Mouse (Mus musculus) heart, postnatal 0 days (tissue): ENCODE results near the gene Igf1r. TPM values are rescaled to one million over a fixed set of nuclear protein-coding genes. Genes with fewer than 3 reads are reported as not detected.
A peak's percentile ranks its signal among the peaks of the same experiment; 100 is the strongest.

ENCODE experiments used
- ATAC-seq: fragments of 200-750 bp; cut with Nextera tagmentation; 2 replicates; pipeline ENCODE4 v1.8.0; 2017; ENCODE audit warnings: low read depth, moderate number of reproducible peaks, moderate library complexity; ENCODE audit not compliant: insufficient read depth
- DNase-seq: peaks from one replicate; pipeline ENCODE4 v3.0.0-alpha.2; 2016; ENCODE audit warnings: low spot score
- H3K27ac ChIP-seq: fragments of 300-500 bp; sonication (generic); 2 replicates; pipeline ENCODE4 v1.5.1; 2014; ENCODE audit warnings: low read depth, mild to moderate bottlenecking
- H3K27me3 ChIP-seq: fragments of 300-500 bp; sonication (generic); 2 replicates; pipeline ENCODE4 v1.6.1; 2014; ENCODE audit warnings: low read length, mixed read lengths; ENCODE audit not compliant: control insufficient read depth, insufficient read depth
- H3K36me3 ChIP-seq: fragments of 300-500 bp; sonication (generic); replicated peaks from 2 replicates; pipeline ENCODE4 v1.6.1; 2014; ENCODE audit warnings: low read length, mixed read lengths; ENCODE audit not compliant: control insufficient read depth, insufficient read depth
- H3K4me1 ChIP-seq: fragments of 300-500 bp; sonication (generic); 2 replicates; pipeline ENCODE4 v1.6.1; 2014; ENCODE audit warnings: antibody characterized with exemption; ENCODE audit not compliant: control insufficient read depth, insufficient read depth
- H3K4me2 ChIP-seq: fragments of 300-500 bp; sonication (generic); 2 replicates; pipeline ENCODE4 v1.6.1; 2014; ENCODE audit warnings: low read depth, mild to moderate bottlenecking, low read length, moderate library complexity
- H3K4me3 ChIP-seq: fragments of 300-500 bp; sonication (generic); 2 replicates; pipeline ENCODE4 v1.5.1; 2014; ENCODE audit warnings: low read depth, low read length
- H3K9ac ChIP-seq: fragments of 300-500 bp; sonication (generic); replicated peaks from 2 replicates; pipeline ENCODE4 v1.6.1; 2014; ENCODE audit warnings: low read depth, low read length, mixed read lengths
- H3K9me3 ChIP-seq: fragments of 300-500 bp; sonication (generic); replicated peaks from 2 replicates; pipeline ENCODE4 v1.6.1; 2016; ENCODE audit warnings: low read length; ENCODE audit not compliant: control insufficient read depth
- CTCF ChIP-seq: IDR thresholded peaks from 2 replicates; pipeline ENCODE4 v1.5.1; 2016; ENCODE audit warnings: antibody characterized with exemption, control low read depth, low read depth
- EP300 ChIP-seq: IDR thresholded peaks from 2 replicates; pipeline ENCODE4 v1.6.1; 2016; ENCODE audit warnings: antibody characterized with exemption, low read depth
- WGBS: fragments of 180-500 bp; shearing (Covaris S2); extraction: QIAGEN DNeasy Blood & Tissue Kit; methylation state at CpG from one replicate; pipeline ENCODE4 v1.1.7; 2014; 5-methylcytosine and 5-hydroxymethylcytosine counted together
- polyA plus RNA-seq: library from polyadenylated mRNA; unstranded; fragments of >200 nt; fragmentation: Nextera tagmentation; extraction: Ambion mirVana; gene quantifications from 2 replicates; pipeline ENCODE4 v1.2.1, GENCODE M21; 2015
- total RNA-seq: library from RNA; depleted of rRNA; stranded (reverse); fragments of >200 nt; gene quantifications from 2 replicates; pipeline ENCODE4 v1.2.3, GENCODE M21; 2014; ENCODE audit warnings: low replicate concordance

The Igf1r gene
- total and polyA plus RNA-seq, 2 experiments from 2014 or later = 8.8 to 41.8 TPM

DNA sequence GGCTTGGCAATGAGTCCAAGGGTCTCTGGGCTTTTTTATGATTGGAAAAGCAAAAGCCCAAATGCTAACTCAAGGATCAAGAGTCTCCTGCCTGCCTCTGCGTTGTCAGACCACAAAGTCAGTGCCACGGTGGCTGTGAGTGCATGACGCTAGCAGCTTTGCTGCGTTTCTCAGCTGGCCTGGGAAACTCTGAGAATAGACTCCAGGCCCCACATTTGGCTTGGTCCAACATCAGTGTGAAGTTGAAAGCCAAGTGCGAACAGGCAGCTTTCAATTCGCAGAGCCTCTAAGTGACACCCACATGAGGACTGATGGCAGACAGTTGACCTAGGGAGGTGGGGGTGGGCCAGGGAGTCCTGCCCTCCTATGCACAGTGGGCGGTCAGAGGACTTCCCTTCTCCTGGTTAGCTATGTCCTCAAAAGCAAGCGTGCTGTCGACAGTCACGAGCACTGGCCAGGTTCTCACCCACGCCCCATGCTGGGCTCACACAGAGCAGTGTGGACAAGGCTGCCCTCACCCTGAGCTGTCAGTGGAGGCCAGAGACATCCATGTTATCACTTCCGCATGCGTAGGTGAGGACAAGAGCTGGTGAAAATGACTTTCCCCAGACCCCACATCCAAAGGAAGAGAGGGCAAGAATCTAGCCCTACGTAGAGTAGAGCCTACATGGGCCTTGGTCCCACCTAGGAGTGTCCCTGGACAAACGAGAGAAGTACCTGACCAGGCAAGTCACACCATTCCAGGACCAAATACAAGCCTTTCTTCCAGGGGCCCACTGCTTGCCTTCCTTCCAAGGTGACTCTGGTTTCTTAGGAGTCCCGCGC, 305.9 kb downstream of the Igf1r start:
- Histone ChIP-seq H3K27ac (peak overlapping the region; percentile 23), H3K36me3 (no peaks in the 10 kb centered on the region), H3K4me3 (no peak overlapping the region), H3K27me3 (no peaks in the 10 kb centered on the region), H3K4me2 (no peak overlapping the region; the same call in 1 of the 2 replicates), H3K4me1 (peaks cover 21% of the 10 kb centered on the region), H3K9me3 (no peaks in the 10 kb centered on the region), H3K9ac (no peak overlapping the region)
- TF ChIP-seq EP300 (no peak), CTCF (no peak)
- 34% methylated on average over 17 of the region's 17 CpGs for WGBS
- ATAC-seq (peak; percentile 91), DNase-seq (peak; percentile 68)

DNA sequence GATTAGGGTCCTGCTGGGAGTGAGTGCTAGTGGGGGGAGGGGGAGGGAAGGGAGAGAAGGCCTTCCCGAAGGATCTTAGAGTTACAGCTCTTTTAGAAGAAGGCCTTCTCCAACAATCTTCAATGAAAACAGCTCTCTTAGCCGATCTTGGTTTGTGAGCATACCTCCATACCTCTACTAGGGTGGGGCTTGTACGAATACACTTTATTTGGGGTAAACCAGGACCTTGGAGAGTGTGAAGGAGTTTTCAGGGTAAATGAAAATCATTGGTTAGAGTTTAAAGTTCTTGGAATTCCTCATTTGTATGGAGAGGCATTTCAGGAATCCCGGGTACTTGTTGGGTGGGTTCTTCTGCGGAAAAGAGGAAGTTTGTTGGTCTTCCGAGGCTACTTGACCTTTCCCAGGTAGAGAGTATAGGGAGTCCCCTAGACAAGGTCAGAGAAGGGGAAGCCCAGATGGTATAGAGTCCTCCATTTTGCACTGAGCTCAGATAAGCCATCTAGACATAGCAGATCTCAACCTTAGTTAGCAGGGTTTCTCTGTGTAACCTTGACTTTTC, 307.0 kb downstream of the Igf1r start:
- Histone ChIP-seq H3K9ac (no peak overlapping the region), H3K27ac (no peak overlapping the region), H3K9me3 (no peaks in the 10 kb centered on the region), H3K4me3 (no peak overlapping the region), H3K36me3 (no peaks in the 10 kb centered on the region), H3K4me1 (peaks cover 31% of the 10 kb centered on the region), H3K27me3 (no peaks in the 10 kb centered on the region), H3K4me2 (no peak overlapping the region)
- ATAC-seq = no peak
- no peak for DNase-seq
- WGBS = 63% methylated on average over 6 of the region's 6 CpGs
- TF ChIP-seq EP300 = no peak
- no peak for TF ChIP-seq CTCF

DNA sequence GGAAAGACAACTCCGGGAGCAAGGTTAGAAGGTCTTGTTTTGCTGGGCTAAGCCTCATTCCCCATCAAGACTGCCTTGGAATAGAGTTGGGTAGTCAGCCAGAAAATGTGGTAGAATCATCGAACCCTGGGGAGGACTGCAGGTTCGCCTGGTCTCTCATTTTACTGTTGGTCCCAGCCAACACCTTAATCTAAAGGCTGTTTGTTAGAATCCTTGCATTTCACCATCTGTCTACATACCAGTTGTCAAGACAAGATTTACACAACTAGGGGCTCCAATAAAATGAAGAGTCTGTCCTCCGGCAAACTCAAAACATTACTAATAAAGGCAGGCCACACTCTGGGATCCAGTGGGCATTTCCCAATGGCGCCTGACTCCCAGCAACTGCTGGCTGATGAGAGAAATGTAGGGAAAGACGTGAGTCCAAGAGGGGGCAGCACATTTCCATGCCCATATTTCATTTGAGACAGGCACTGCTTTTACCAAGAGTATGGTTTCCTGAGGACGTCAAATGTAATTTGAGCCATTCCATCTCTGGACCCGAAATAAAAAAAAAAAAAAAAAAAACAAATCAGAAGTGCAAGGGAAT, 310.1 kb downstream of the Igf1r start:
- Histone ChIP-seq H3K9me3 (no peaks in the 10 kb centered on the region), H3K9ac (no peak overlapping the region), H3K4me3 (no peak overlapping the region), H3K4me1 (peaks cover 27% of the 10 kb centered on the region), H3K27ac (no peak overlapping the region), H3K36me3 (no peaks in the 10 kb centered on the region), H3K27me3 (no peaks in the 10 kb centered on the region), H3K4me2 (no peak overlapping the region)
- no peak for TF ChIP-seq CTCF
- TF ChIP-seq EP300 = no peak
- no peak for DNase-seq
- ATAC-seq = no peak
- 71% methylated on average over 8 of the region's 8 CpGs for WGBS

DNA sequence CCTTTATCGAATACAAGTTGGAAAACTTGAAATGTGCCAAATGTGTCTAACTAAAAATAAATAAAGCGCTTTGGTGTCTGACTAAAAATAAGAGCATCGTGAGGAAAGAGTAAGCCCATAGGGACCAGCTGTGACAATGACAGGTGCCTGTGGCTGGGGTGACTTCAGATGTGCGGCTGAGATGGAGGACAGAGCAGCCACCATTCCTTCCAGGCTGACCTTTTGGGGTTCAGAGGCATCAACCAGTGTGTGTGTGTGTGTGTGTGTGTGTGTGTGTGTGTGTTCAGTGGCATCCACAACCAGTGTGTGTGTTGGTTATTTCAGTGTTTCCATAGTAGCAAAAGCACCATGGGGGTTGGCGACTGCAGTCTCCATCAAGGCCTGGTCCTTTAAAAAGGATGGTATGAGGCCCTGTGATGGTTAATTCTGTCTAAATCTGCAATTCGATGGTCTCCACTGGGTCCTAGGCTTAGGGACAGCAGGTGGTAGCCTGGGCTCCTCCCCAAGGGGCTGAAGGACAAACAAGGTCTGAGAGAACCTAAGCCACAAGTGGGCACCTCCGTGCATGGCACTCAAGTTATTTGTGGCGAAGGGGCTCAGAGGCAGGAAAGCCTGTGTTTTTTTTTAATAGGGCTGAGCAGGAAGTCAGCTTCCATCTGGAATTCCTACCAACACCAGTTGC, 310.9 kb downstream of the Igf1r start:
- Histone ChIP-seq H3K27ac (no peak overlapping the region), H3K4me1 (peaks cover 19% of the 10 kb centered on the region), H3K27me3 (no peaks in the 10 kb centered on the region), H3K9ac (no peak overlapping the region), H3K4me2 (peak overlapping the region; percentile 64), H3K9me3 (no peaks in the 10 kb centered on the region), H3K4me3 (peak overlapping the region; percentile 30), H3K36me3 (no peaks in the 10 kb centered on the region)
- ATAC-seq (0 out of 2 replicates have a peak, but pooled peaks have one; percentile 10), DNase-seq (no peak)
- TF ChIP-seq EP300 = no peak
- TF ChIP-seq CTCF = no peak
- WGBS = 43% methylated on average over 8 of the region's 8 CpGs

DNA sequence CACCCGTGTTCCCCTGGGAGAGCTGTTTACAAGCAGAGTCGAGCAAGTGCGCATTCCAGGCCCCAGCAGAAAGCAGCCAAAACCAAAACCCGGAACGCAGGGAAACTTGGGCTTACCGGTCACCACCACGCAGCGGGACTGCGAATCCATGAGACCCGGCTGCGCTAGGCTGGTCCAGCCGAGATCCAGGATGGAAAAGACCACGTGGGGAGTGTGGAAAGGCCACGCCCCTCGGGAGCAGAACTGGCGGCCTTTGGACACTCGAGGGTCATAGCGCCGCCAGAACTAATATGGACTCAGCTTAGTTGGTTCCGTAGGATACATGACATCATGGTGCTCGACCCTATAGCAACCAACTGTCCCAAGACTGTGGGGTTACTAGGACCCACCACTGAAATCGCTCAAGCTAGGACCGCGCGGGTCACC, 311.4 kb downstream of the Igf1r start, which contains the start of gene Pgpep1l:
Gene Pgpep1l, minus strand, starts transcription at position 206 of the 426 bp plus-strand sequence.
- TF ChIP-seq EP300 (no peak), CTCF (no peak)
- H3K9me3 ChIP-seq = no peaks in the 10 kb centered on the region
- 4% methylated on average over 25 of the region's 25 CpGs for WGBS
- no peak within 1 kb of the TSS for H3K27ac ChIP-seq
- H3K36me3 ChIP-seq = no peaks in the 10 kb centered on the region
- DNase-seq (peak; percentile 49), ATAC-seq (peak; percentile 84)
- peak within 1 kb of the TSS; percentile 64 for H3K4me2 ChIP-seq
- peak within 1 kb of the TSS; percentile 30 for H3K4me3 ChIP-seq
- H3K4me1 ChIP-seq = peaks cover 13% of the 10 kb centered on the region
- H3K27me3 ChIP-seq = no peaks in the 10 kb centered on the region
- no peak within 1 kb of the TSS for H3K9ac ChIP-seq
